Mouse (Mus musculus) kidney, adult 2 months (tissue): ENCODE measurements around the gene Tox4. TPM values are rescaled to one million over a fixed set of nuclear protein-coding genes. Genes with fewer than 3 reads are reported as not detected.
"Not testable (repeated sequence)": the region's sequence is repeated elsewhere in the genome, so short reads cannot be mapped to it uniquely, and the experiment has no call there.

Source experiments
- DNase-seq: peaks from one replicate; pipeline ENCODE4 v3.0.0; 2021
- H3K27ac ChIP-seq: fragments of 200-500 bp; 2 replicates; pipeline ENCODE4 v1.5.1; 2012; ENCODE audit warnings: low read depth, low read length, control low read depth, inconsistent platforms; ENCODE audit not compliant: insufficient read depth
- H3K27me3 ChIP-seq: fragments of 200-500 bp; replicated peaks from 2 replicates; pipeline ENCODE4 v1.6.1; 2012; ENCODE audit warnings: mild to moderate bottlenecking, moderate library complexity, low read length, inconsistent platforms; ENCODE audit not compliant: control insufficient read depth, insufficient read depth
- H3K36me3 ChIP-seq: fragments of 200-500 bp; 2 replicates; pipeline ENCODE4 v1.6.1; 2012; ENCODE audit warnings: mild to moderate bottlenecking, moderate library complexity, low read length, inconsistent platforms; ENCODE audit not compliant: control insufficient read depth, insufficient read depth
- H3K4me1 ChIP-seq: fragments of 200-500 bp; 2 replicates; pipeline ENCODE4 v1.6.1; 2011; ENCODE audit warnings: low read length; ENCODE audit not compliant: control insufficient read depth, insufficient read depth
- H3K4me3 ChIP-seq: fragments of 200-500 bp; 2 replicates; pipeline ENCODE4 v1.5.1; 2011; ENCODE audit warnings: mild to moderate bottlenecking, low read depth, low read length, control low read depth; ENCODE audit not compliant: insufficient read depth
- CTCF ChIP-seq: fragments of 200-500 bp; conservative IDR thresholded peaks from 2 replicates; pipeline ENCODE4 v1.5.1; 2011; ENCODE audit warnings: low read depth, mild to moderate bottlenecking, control low read depth, low read length, moderate library complexity, mixed read lengths; ENCODE audit not compliant: insufficient read depth, insufficient read length
- POLR2A ChIP-seq: fragments of 200-500 bp; IDR thresholded peaks from one replicate; pipeline ENCODE4 v1.6.1; 2011; ENCODE audit warnings: low read depth, low read length, control low read depth
- WGBS: fragments of 180-500 bp; shearing (Covaris S2); methylation state at CpG from one replicate; pipeline ENCODE4 v1.1.7; 2018; 5-methylcytosine and 5-hydroxymethylcytosine counted together
- polyA plus RNA-seq: library from polyadenylated mRNA; depleted of rRNA; stranded (reverse); fragments of >200 nt; gene quantifications from 2 replicates; pipeline ENCODE4 v1.2.3, GENCODE M21; 2012

Gene Tox4
- polyA plus RNA-seq, 1 experiment: 32.0 TPM

DNA sequence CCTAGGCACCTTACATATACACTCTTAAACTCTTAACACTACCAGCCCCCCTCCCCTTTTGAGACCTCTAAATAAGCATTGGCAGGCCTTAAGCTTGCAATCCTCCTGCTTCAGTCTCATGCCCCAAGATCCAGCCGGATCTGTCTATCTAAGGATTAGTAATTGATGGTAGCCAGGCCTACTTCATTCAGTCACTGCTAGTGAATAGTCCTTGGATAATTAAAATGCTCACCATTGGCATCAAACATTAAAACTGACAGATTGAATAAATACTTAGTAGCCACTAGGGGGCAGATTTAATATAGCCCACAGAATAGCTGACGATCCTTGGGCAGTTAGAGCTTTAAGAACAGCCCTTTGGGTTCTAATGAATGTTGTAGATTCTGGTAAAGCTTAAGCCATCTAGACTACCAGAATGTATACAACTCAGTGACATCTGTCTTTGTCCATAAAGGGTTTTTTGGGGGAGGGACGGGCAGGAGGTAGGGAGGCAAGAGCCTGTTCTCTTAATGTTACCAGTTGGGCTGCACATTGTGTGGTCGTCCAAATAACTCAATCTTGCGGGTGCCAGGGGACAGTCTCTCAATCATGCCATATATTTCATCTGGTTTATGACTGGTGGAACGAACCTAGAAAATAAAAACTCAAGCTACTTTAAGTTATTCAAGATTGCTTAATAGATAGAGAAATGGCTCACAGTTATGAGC, 16.8 kb downstream of the Tox4 start:
- Histone ChIP-seq H3K4me1 (no peaks in the 10 kb centered on the region), H3K27me3 (no peaks in the 10 kb centered on the region), H3K27ac (no peak overlapping the region), H3K4me3 (no peak overlapping the region), H3K36me3 (peaks cover 1% of the 10 kb centered on the region)
- TF ChIP-seq CTCF (no peak), POLR2A (no peak)
- peak; percentile 23 for DNase-seq
- WGBS: 59% methylated on average over 6 of the region's 6 CpGs

GRCm38 (mm10) chr14:52303517-52303916, 24.6 kb downstream of the Tox4 start:
- H3K4me3 ChIP-seq, H3K27me3 ChIP-seq, H3K27ac ChIP-seq, H3K4me1 ChIP-seq, H3K36me3 ChIP-seq, DNase-seq: not testable (repeated sequence)
- 78% methylated on average over 3 of the region's 3 CpGs for WGBS

- Histone ChIP-seq H3K27ac (peak within 1 kb of the TSS; percentile 95), H3K4me1 (no peaks in the 10 kb centered on the region), H3K36me3 (no peaks in the 10 kb centered on the region), H3K4me3 (peak within 1 kb of the TSS; percentile 85), H3K27me3 (no peaks in the 10 kb centered on the region)
- under 1% methylated on average over 46 of the region's 46 CpGs for WGBS
- TF ChIP-seq CTCF (0 out of 2 replicates have a peak, but pooled peaks have one; percentile 13), POLR2A (peak; percentile 45)
- peak; percentile 97 for DNase-seq
Observed at GRCm38 (mm10) chr14:52304644-52305271, 25.8 kb downstream of the Tox4 start, which contains the start of gene Mettl3. Gene Mettl3 (minus strand): TSS chr14:52305128.

DNA sequence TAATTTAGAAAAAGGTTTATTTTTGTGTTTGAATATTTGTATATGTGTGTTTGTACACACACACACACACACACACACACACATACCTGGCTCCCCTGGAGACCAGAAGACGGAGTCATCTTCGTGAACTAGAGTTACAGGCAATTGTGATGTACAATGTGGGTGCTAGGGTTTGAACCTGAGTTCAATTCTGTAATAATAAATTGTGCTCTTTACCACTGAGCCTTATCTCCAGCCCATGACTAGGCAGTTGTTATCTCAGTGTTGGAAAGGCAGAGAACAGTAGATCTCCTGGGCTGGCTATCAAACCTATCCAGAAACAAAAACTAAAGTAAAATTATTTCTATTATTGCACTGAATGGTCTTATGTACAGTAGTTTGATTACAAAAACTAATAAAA, 27.2 kb downstream of the Tox4 start:
- no peak overlapping the region for H3K27ac ChIP-seq
- H3K4me3 ChIP-seq: no peak overlapping the region
- H3K36me3 ChIP-seq: no peaks in the 10 kb centered on the region
- TF ChIP-seq CTCF (no peak), POLR2A (no peak)
- H3K4me1 ChIP-seq: no peaks in the 10 kb centered on the region
- 99% methylated on average over 2 of the region's 2 CpGs for whole genome bisulfite sequencing
- no peaks in the 10 kb centered on the region for H3K27me3 ChIP-seq
- no peak for DNase-seq

DNA sequence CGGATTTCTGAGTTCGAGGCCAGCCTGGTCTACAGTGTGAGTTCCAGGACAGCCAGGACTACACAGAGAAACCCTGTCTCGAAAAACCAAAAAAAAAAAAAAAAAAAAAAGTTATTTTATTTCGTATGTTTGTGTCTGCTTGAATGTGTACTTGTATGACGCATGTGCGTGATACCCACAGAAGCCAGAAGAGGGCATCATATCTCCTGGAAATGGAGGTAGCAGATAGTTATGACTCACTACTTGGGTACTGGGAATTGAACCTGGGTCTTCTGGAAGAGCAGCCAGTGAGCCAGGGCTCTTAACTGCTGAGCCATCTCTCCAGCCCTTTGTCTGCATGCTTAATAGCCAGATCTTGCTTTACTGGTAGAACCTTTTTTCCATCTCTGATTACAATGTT, 31.4 kb downstream of the Tox4 start:
- H3K4me3 ChIP-seq, H3K27me3 ChIP-seq, H3K4me1 ChIP-seq, DNase-seq, H3K36me3 ChIP-seq, H3K27ac ChIP-seq: not testable (repeated sequence)
- 93% methylated on average over 6 of the region's 6 CpGs for WGBS

DNA sequence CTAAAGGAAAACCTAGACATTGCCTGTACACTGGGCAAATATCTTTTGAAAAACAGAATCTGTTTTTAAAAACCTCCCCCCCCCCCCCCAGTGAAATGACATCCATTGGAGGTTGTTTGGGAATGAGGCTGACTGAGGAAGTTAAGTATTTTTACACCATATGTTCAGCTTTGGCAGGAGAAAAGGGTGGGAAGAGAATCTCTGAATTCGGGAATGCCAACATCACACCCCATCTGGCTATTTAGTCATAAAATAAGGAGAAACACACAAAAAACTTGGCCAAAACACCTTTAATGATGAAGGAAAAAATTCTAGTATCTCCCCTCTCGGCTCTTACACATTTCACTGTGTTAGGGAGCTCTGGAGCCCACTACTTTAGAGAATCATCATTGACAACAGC, 32.0 kb downstream of the Tox4 start:
- no peaks in the 10 kb centered on the region for H3K36me3 ChIP-seq
- H3K4me1 ChIP-seq: no peaks in the 10 kb centered on the region
- TF ChIP-seq POLR2A (no peak), CTCF (no peak)
- no peak for DNase-seq
- H3K27me3 ChIP-seq: no peaks in the 10 kb centered on the region
- WGBS: 92% methylated on average over 2 of the region's 2 CpGs
- H3K27ac ChIP-seq: no peak overlapping the region
- H3K4me3 ChIP-seq: no peak overlapping the region

- WGBS: 80% methylated on average over 26 of the region's 26 CpGs
- H3K27ac ChIP-seq: no peak overlapping the region
- DNase-seq: no peak
- no peaks in the 10 kb centered on the region for H3K36me3 ChIP-seq
- H3K4me1 ChIP-seq: peaks cover 7% of the 10 kb centered on the region; the same call in 1 of the 2 replicates
- H3K4me3 ChIP-seq: no peak overlapping the region
- TF ChIP-seq CTCF: no peak
- TF ChIP-seq POLR2A: no peak
- H3K27me3 ChIP-seq: no peaks in the 10 kb centered on the region
Observed at GRCm38 (mm10) chr14:52313931-52314807, 35.2 kb downstream of the Tox4 start.
